Mouse (Mus musculus) heart, embryonic 14.5 days (tissue): ENCODE results near the gene Dnah12. TPM values are rescaled to one million over a fixed set of nuclear protein-coding genes. Genes with fewer than 3 reads are reported as not detected.

ENCODE experiments used
- ATAC-seq: fragments of 200-750 bp; cut with Nextera tagmentation; 2 replicates; pipeline ENCODE4 v1.8.0; 2017; ENCODE audit warnings: low read depth, moderate TSS enrichment; ENCODE audit not compliant: insufficient number of reproducible peaks, insufficient read depth, low FRiP score
- H3K27ac ChIP-seq, 2 experiments: fragments of 200-500 bp in 1 of 2; fragments of 300-500 bp in 1 of 2; sonication (generic) in 1 of 2; replicated peaks in 1 of 2; 2 replicates each; pipeline ENCODE4 v1.5.1; 2012 to 2014; ENCODE audit warnings: low read depth in 2 of 2, low read length in 2 of 2, control low read depth in 1 of 2, mild to moderate bottlenecking in 1 of 2, mixed read lengths in 1 of 2; ENCODE audit not compliant: control insufficient read depth in 1 of 2, insufficient read depth in 1 of 2
- H3K27me3 ChIP-seq: fragments of 300-500 bp; sonication (generic); 2 replicates; pipeline ENCODE4 v1.6.1; 2014; ENCODE audit warnings: mild to moderate bottlenecking, low read length, control low read depth; ENCODE audit not compliant: control insufficient read depth, insufficient read depth
- H3K36me3 ChIP-seq: fragments of 300-500 bp; sonication (generic); 2 replicates; pipeline ENCODE4 v1.6.1; 2014; ENCODE audit warnings: mild to moderate bottlenecking, control low read depth, low read length, mixed read lengths; ENCODE audit not compliant: control insufficient read depth, insufficient read depth
- H3K4me1 ChIP-seq, 2 experiments: fragments of 200-500 bp in 1 of 2; fragments of 300-500 bp in 1 of 2; sonication (generic) in 1 of 2; 2 replicates each; pipeline ENCODE4 v1.6.1; 2012 to 2014; ENCODE audit warnings: low read length in 2 of 2, control low read depth in 1 of 2, mixed read lengths in 1 of 2; ENCODE audit not compliant: control insufficient read depth in 2 of 2, insufficient read depth in 2 of 2
- H3K4me2 ChIP-seq: fragments of 300-500 bp; sonication (generic); 2 replicates; pipeline ENCODE4 v1.6.1; 2014; ENCODE audit warnings: mild to moderate bottlenecking, low read length
- H3K4me3 ChIP-seq, 2 experiments: fragments of 200-500 bp in 1 of 2; fragments of 300-500 bp in 1 of 2; sonication (generic) in 1 of 2; 2 replicates each; pipeline ENCODE4 v1.5.1; 2012 to 2014; ENCODE audit warnings: low read length in 2 of 2, mild to moderate bottlenecking in 2 of 2, control low read depth in 1 of 2, low read depth in 1 of 2, moderate library complexity in 1 of 2; ENCODE audit not compliant: control insufficient read depth in 1 of 2, insufficient read depth in 1 of 2
- H3K9ac ChIP-seq: fragments of 300-500 bp; sonication (generic); 2 replicates; pipeline ENCODE4 v1.6.1; 2014; ENCODE audit warnings: mild to moderate bottlenecking, low read length
- H3K9me3 ChIP-seq: fragments of 300-500 bp; sonication (generic); 2 replicates; pipeline ENCODE4 v1.6.1; 2016; ENCODE audit warnings: low read length, control low read depth; ENCODE audit not compliant: control insufficient read depth
- WGBS: fragments of 180-500 bp; shearing (Covaris S2); extraction: QIAGEN DNeasy Blood & Tissue Kit; methylation state at CpG from one replicate; pipeline ENCODE4 v1.1.7; 2014; 5-methylcytosine and 5-hydroxymethylcytosine counted together
- polyA plus RNA-seq: library from polyadenylated mRNA; unstranded; fragments of >200 nt; fragmentation: Nextera tagmentation; extraction: Ambion mirVana; gene quantifications from 2 replicates; pipeline ENCODE4 v1.2.1, GENCODE M21; 2014

Dnah12 gene
- polyA plus RNA-seq, 1 experiment from 2014 or later, result 0.03 TPM

- Histone ChIP-seq H3K4me3 (no peak overlapping the region), H3K36me3 (no peaks in the 10 kb centered on the region), H3K4me1 (no peaks in the 10 kb centered on the region; a peak in 1 of 4 replicates), H3K4me2 (no peak overlapping the region), H3K27ac (no peak overlapping the region), H3K9me3 (no peaks in the 10 kb centered on the region), H3K9ac (no peak overlapping the region), H3K27me3 (no peaks in the 10 kb centered on the region)
- ATAC-seq, result no peak
- WGBS, result 57% methylated on average over 6 of the region's 6 CpGs
Measured at GRCm38 (mm10) chr14:26911201-26911600, 218.1 kb downstream of the Dnah12 start.

- Histone ChIP-seq H3K4me3 (no peak overlapping the region), H3K4me1 (no peaks in the 10 kb centered on the region; a peak in 1 of 4 replicates), H3K27me3 (no peaks in the 10 kb centered on the region), H3K27ac (no peak overlapping the region), H3K4me2 (no peak overlapping the region), H3K36me3 (no peaks in the 10 kb centered on the region), H3K9me3 (no peaks in the 10 kb centered on the region), H3K9ac (no peak overlapping the region)
- ATAC-seq, result no peak
- WGBS, result 88% methylated on average over 13 of the region's 13 CpGs
Measured at GRCm38 (mm10) chr14:26911826-26912225, 218.8 kb downstream of the Dnah12 start.

GRCm38 (mm10) chr14:26913681-26914268, 220.7 kb downstream of the Dnah12 start:
- Histone ChIP-seq H3K27me3 (no peaks in the 10 kb centered on the region), H3K36me3 (peaks cover 4% of the 10 kb centered on the region), H3K4me2 (no peak overlapping the region), H3K27ac (no peak overlapping the region), H3K4me1 (no peaks in the 10 kb centered on the region; a peak in 1 of 4 replicates), H3K9ac (no peak overlapping the region), H3K9me3 (no peaks in the 10 kb centered on the region), H3K4me3 (no peak overlapping the region)
- WGBS, result 76% methylated on average over 9 of the region's 9 CpGs
- no peak for ATAC-seq

GRCm38 (mm10) chr14:26919310-26919709, 226.2 kb downstream of the Dnah12 start:
- H3K36me3 ChIP-seq, result peaks cover 44% of the 10 kb centered on the region
- H3K9me3 ChIP-seq, result no peaks in the 10 kb centered on the region
- H3K27me3 ChIP-seq, result no peaks in the 10 kb centered on the region
- H3K4me1 ChIP-seq, result peaks cover 2 to 11% of the 10 kb centered on the region in 2 experiments
- WGBS, result 87% methylated on average over 3 of the region's 3 CpGs
- H3K27ac ChIP-seq, result no peak overlapping the region
- no peak overlapping the region for H3K4me2 ChIP-seq
- H3K4me3 ChIP-seq, result no peak overlapping the region
- no peak for ATAC-seq
- H3K9ac ChIP-seq, result no peak overlapping the region

- 51% methylated on average over 5 of the region's 5 CpGs for WGBS
Measured at GRCm38 (mm10) chr14:26923702-26924421, 230.8 kb downstream of the Dnah12 start.

GRCm38 (mm10) chr14:26934891-26935290, 241.8 kb downstream of the Dnah12 start:
- WGBS, result 81% methylated on average over 3 of the region's 3 CpGs
- H3K4me1 ChIP-seq, result no peaks in the 10 kb centered on the region
- no peak for ATAC-seq
- peaks cover 37% of the 10 kb centered on the region for H3K36me3 ChIP-seq
- H3K4me3 ChIP-seq, result no peak overlapping the region
- no peaks in the 10 kb centered on the region for H3K27me3 ChIP-seq
- no peak overlapping the region for H3K4me2 ChIP-seq
- no peaks in the 10 kb centered on the region for H3K9me3 ChIP-seq
- no peak overlapping the region for H3K27ac ChIP-seq
- no peak overlapping the region for H3K9ac ChIP-seq

More at GRCm38 (mm10) chr14:26923702-26924421, 230.8 kb downstream of the Dnah12 start:
- H3K27me3 ChIP-seq, result no peaks in the 10 kb centered on the region
- H3K36me3 ChIP-seq, result peaks cover 75% of the 10 kb centered on the region
- H3K9ac ChIP-seq, result no peak overlapping the region
- no peaks in the 10 kb centered on the region for H3K9me3 ChIP-seq
- peaks cover 2 to 11% of the 10 kb centered on the region in 2 experiments for H3K4me1 ChIP-seq
- peak overlapping the region in 1 of 2 experiments; percentile 37; a peak in 1 of 4 replicates for H3K27ac ChIP-seq
- no peak for ATAC-seq
- H3K4me2 ChIP-seq, result no peak overlapping the region
- H3K4me3 ChIP-seq, result no peak overlapping the region

GRCm38 (mm10) chr14:26935558-26935957, 242.5 kb downstream of the Dnah12 start:
- H3K27ac ChIP-seq, result no peak overlapping the region
- no peak overlapping the region for H3K9ac ChIP-seq
- WGBS, result 82% methylated on average over 4 of the region's 4 CpGs
- H3K27me3 ChIP-seq, result no peaks in the 10 kb centered on the region
- no peak overlapping the region for H3K4me3 ChIP-seq
- no peaks in the 10 kb centered on the region for H3K4me1 ChIP-seq
- peaks cover 41% of the 10 kb centered on the region for H3K36me3 ChIP-seq
- no peak for ATAC-seq
- H3K9me3 ChIP-seq, result no peaks in the 10 kb centered on the region
- H3K4me2 ChIP-seq, result no peak overlapping the region
